Mouse (Mus musculus) ES-CJ7 (cell line): ENCODE measurements at regions not wholly inside any gene's neighbourhood (a gene's known extent, or its start where the extent isn't known, plus 50 kb on each side); places are given as distances from the start of the nearest gene placed in this dataset.

Source experiments
- DNase-seq: peaks from one replicate; pipeline ENCODE4 v3.0.0; 2011; ENCODE audit warnings: low read depth, low spot score

GRCm38 (mm10) chr3:73435241-73435640 is 273.0 kb downstream of the Bche start:
- peak; percentile 73 for DNase-seq

- peak; percentile 94 for DNase-seq
Measured at GRCm38 (mm10) chr3:73434331-73434730, 273.9 kb downstream of the Bche start.

- no peak for DNase-seq
Measured at GRCm38 (mm10) chr3:73409929-73410522, 298.2 kb downstream of the Bche start.

GRCm38 (mm10) chr3:73401395-73401794 is 306.8 kb downstream of the Bche start:
- DNase-seq = peak; percentile 4

- no peak for DNase-seq
Measured at GRCm38 (mm10) chr3:73395808-73396207, 312.4 kb downstream of the Bche start.

GRCm38 (mm10) chr3:73389722-73390651 is 318.2 kb downstream of the Bche start:
- no peak for DNase-seq

GRCm38 (mm10) chr3:73354861-73355496 is 297.4 kb upstream of the Slitrk3 start:
- no peak for DNase-seq

GRCm38 (mm10) chr3:73343199-73343598 is 285.6 kb upstream of the Slitrk3 start:
- DNase-seq = no peak

GRCm38 (mm10) chr3:73339730-73340129 is 282.1 kb upstream of the Slitrk3 start:
- DNase-seq = no peak

- no peak for DNase-seq
Measured at GRCm38 (mm10) chr3:73323214-73323613, 265.6 kb upstream of the Slitrk3 start.
